Mouse (Mus musculus): ENCODE results near the gene Olfr338. TPM values are rescaled to one million over a fixed set of nuclear protein-coding genes. Genes with fewer than 3 reads are reported as not detected.

The Olfr338 gene
- not detected in 2 replicates for polyA plus RNA-seq (2015; fragmentation: Nextera tagmentation; extraction: Ambion mirVana)

GRCm38 (mm10) chr2:36373219-36373618, at the start of gene Olfr338:
TSS of gene Olfr338 (plus strand) at chr2:36373519.

GRCm38 (mm10) chr2:36418647-36419046, 45.3 kb downstream of the Olfr338 start, which contains the start of gene Olfr339:
TSS of gene Olfr339 (plus strand) at chr2:36418947.

Other genes with a start within 250 kb of the Olfr338 start
- 23.9 and 28.4 TPM in 2 replicates for gene Mrrf, start 237.1 kb upstream of the Olfr338 start, polyA plus RNA-seq (2015; fragmentation: Nextera tagmentation; extraction: Ambion mirVana)
- 44.7 and 46.7 TPM in 2 replicates for gene Rbm18, start 236.7 kb upstream of the Olfr338 start, polyA plus RNA-seq (2015; fragmentation: Nextera tagmentation; extraction: Ambion mirVana)
- 5.2 and 7.5 TPM in 2 replicates for gene Ptgs1, start 143.1 kb upstream of the Olfr338 start, polyA plus RNA-seq (2015; fragmentation: Nextera tagmentation; extraction: Ambion mirVana)
- not detected in 2 replicates for gene Olfr339, start 45.4 kb downstream of the Olfr338 start, polyA plus RNA-seq (2015; fragmentation: Nextera tagmentation; extraction: Ambion mirVana)
- gene Olfr340, start 79.1 kb downstream of the Olfr338 start, polyA plus RNA-seq (2015; fragmentation: Nextera tagmentation; extraction: Ambion mirVana), result not detected in 2 replicates
- gene Olfr341, start 108.9 kb downstream of the Olfr338 start, polyA plus RNA-seq (2015; fragmentation: Nextera tagmentation; extraction: Ambion mirVana), result not detected in 2 replicates
- gene Olfr342, start 151.5 kb downstream of the Olfr338 start, polyA plus RNA-seq (2015; fragmentation: Nextera tagmentation; extraction: Ambion mirVana), result not detected in 2 replicates
- gene Olfr344, start 193.1 kb downstream of the Olfr338 start, polyA plus RNA-seq (2015; fragmentation: Nextera tagmentation; extraction: Ambion mirVana), result not detected in 2 replicates